Mouse (Mus musculus) liver, adult 2 months (tissue): Measurements from ENCODE around the gene Trim7. TPM values are rescaled to one million over a fixed set of nuclear protein-coding genes. Genes with fewer than 3 reads are reported as not detected.
A peak's percentile ranks its signal among the peaks of the same experiment; 100 is the strongest.
"Not testable (repeated sequence)": the region's sequence is repeated elsewhere in the genome, so short reads cannot be mapped to it uniquely, and the experiment has no call there.

Source experiments
- DNase-seq: peaks from one replicate; pipeline ENCODE4 v3.0.0-alpha.2; 2011; ENCODE audit warnings: low read depth, low spot score; ENCODE audit errors: extremely low read depth
- H3K27ac ChIP-seq: fragments of 200-500 bp; replicated peaks from 2 replicates; pipeline ENCODE4 v1.5.1; 2012; ENCODE audit warnings: low read depth, mild to moderate bottlenecking, control low read depth, inconsistent platforms, low read length; ENCODE audit not compliant: insufficient read depth
- H3K27me3 ChIP-seq: fragments of 200-500 bp; 2 replicates; pipeline ENCODE4 v1.6.1; 2012; ENCODE audit warnings: mild to moderate bottlenecking, moderate library complexity, low read length, inconsistent platforms; ENCODE audit not compliant: control insufficient read depth, insufficient read depth
- H3K36me3 ChIP-seq: fragments of 200-500 bp; 2 replicates; pipeline ENCODE4 v1.6.1; 2012; ENCODE audit warnings: low read length, inconsistent platforms; ENCODE audit not compliant: control insufficient read depth, insufficient read depth
- H3K4me1 ChIP-seq: fragments of 200-500 bp; 2 replicates; pipeline ENCODE4 v1.6.1; 2011; ENCODE audit warnings: low read length; ENCODE audit not compliant: control insufficient read depth, insufficient read depth
- H3K4me3 ChIP-seq: fragments of 200-500 bp; 2 replicates; pipeline ENCODE4 v1.5.1; 2011; ENCODE audit warnings: low read depth, mild to moderate bottlenecking, control low read depth, low read length, moderate library complexity; ENCODE audit not compliant: insufficient read depth
- H3K79me2 ChIP-seq: fragments of 200-500 bp; 2 replicates; pipeline ENCODE4 v1.6.1; 2012; ENCODE audit warnings: inconsistent platforms, mild to moderate bottlenecking, low read length, moderate library complexity; ENCODE audit not compliant: control insufficient read depth, insufficient read depth
- H3K9ac ChIP-seq: fragments of 200-500 bp; 2 replicates; pipeline ENCODE4 v1.6.1; 2012; ENCODE audit warnings: low read depth, mild to moderate bottlenecking, control low read depth, inconsistent platforms, low read length
- CTCF ChIP-seq: fragments of 200-500 bp; IDR thresholded peaks from 2 replicates; pipeline ENCODE4 v1.5.1; 2011; ENCODE audit warnings: low read depth, low read length, control low read depth
- POLR2A ChIP-seq: fragments of 200-500 bp; IDR thresholded peaks from 2 replicates; pipeline ENCODE4 v1.6.1; 2011; ENCODE audit warnings: low read length, control low read depth; ENCODE audit not compliant: insufficient read depth; ENCODE audit errors: extremely low read depth
- WGBS: fragments of 180-500 bp; shearing (Covaris S2); methylation state at CpG from one replicate; pipeline ENCODE4 v1.1.7; 2018; 5-methylcytosine and 5-hydroxymethylcytosine counted together
- polyA plus RNA-seq: library from polyadenylated mRNA; depleted of rRNA; stranded (reverse); fragments of >200 nt; gene quantifications from 2 replicates; pipeline ENCODE4 v1.2.3, GENCODE M21; 2012
- total RNA-seq: library from RNA; depleted of rRNA; stranded (reverse); fragments of >200 nt; gene quantifications from 2 replicates; pipeline ENCODE4 v1.2.3, GENCODE M21; 2014

Gene Trim7
- total and polyA plus RNA-seq, 2 experiments: 11.2 to 16.3 TPM

DNA sequence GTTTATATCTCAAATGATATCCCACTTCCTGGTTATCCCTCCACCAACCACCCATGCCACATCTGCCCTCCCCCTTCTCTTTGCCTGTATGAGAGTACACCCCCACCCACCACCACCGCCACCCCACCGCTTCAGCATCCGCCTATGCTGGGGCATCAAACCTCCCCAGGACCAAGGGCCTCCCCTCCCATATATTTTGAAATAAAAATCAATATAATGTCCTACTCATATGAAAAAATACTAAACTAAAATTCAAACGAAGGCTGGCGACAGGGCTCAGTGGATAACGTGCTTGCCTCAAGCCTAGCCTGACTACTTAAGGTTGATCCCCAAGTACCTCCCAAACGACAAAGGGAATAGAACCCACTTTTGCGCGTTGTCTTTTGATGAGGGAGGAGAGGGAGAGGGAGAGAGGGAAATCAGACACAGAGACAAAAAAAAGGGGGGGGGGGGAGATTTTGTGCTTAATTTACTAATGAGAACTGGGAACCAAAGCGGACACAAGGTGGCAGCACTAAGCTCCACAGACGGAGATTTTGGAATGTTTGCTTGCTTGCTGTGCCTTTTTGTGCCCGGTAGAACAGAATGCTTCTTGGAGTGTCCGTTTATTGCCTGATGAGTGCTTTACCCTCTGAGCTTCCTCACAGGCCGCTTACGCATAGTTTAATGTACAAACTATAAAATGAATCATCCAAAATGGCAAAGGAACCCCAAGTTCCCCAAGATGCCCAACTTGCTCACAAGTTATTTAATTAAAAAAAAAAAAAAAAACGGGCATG is 37.4 kb upstream of the Trim7 start:
- Histone ChIP-seq H3K9ac (peak overlapping the region; percentile 48), H3K27me3 (no peaks in the 10 kb centered on the region), H3K36me3 (no peaks in the 10 kb centered on the region), H3K4me3 (peak overlapping the region; percentile 27), H3K27ac (no peak overlapping the region), H3K79me2 (no peaks in the 10 kb centered on the region), H3K4me1 (peaks cover 6% of the 10 kb centered on the region; the same call in 1 of the 2 replicates)
- 15% methylated on average over 16 of the region's 16 CpGs for WGBS
- DNase-seq: peak; percentile 67
- TF ChIP-seq CTCF (peak; percentile 66), POLR2A (no peak)

DNA sequence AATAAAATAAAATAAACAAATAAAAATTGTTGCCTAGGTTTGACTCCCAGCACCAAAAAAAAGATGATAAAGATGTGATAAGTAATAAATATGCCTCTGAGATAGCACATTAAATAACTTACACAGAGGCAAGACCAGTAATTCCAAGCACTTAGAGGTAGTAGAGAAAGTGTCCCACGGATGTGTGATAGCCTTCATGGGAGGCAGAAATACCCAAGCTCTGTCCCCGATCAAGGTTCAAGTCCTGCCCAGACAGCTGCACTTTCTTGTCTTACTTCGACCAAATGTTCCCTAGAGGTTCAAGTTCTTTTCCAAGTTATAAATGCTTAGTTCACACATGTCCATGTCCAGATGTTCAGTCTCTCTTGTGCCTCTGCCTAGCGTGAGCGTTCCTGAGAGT is 36.7 kb upstream of the Trim7 start:
- 83% methylated on average over 5 of the region's 5 CpGs for WGBS
- Histone ChIP-seq H3K4me1 (peaks cover 6% of the 10 kb centered on the region; the same call in 1 of the 2 replicates), H3K79me2 (no peaks in the 10 kb centered on the region), H3K4me3 (no peak overlapping the region), H3K27ac (no peak overlapping the region), H3K36me3 (no peaks in the 10 kb centered on the region), H3K9ac (no peak overlapping the region), H3K27me3 (no peaks in the 10 kb centered on the region)
- DNase-seq: no peak
- TF ChIP-seq POLR2A (no peak), CTCF (no peak)

DNA sequence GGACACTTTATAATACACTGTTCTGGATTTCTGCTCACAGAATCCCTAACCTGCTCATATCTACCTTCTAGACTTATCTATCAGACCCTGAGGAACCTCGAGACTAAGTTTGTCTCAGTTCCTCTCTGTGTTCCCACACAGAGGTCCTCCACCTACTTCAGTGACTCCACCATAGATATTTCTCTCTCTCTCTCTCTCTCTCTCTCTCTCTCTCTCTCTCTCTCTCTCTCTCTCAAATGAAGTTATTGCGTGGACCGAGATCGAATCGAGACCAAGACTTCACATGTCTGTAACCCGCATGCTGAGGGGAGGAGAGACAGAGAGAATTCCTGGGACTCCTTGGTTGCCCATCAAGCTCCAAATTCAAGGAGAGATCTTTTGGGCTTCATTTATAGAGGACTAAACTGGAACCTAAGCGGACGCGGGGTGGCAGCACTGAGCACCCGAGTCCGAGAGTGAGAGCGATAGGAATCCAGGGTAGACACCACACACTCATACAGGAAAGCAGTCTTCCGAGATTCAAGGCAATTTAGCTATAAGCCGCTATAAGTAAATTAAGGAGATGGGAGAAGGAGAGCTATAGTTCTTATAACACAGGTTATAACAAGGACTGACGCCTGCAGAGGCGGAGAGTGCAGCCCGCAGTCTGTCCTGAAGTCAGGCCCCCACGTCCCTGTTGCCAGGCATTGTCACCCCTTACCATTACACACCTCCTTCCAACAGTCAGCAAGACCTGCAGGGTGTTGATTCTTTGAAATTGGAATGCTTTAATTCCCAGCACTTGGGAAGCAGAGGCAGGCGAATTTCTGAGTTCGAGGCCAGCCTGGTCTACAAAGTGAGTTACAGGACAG is 35.7 kb upstream of the Trim7 start:
- TF ChIP-seq POLR2A (no peak), CTCF (peak; percentile 93)
- H3K9ac ChIP-seq: 0 out of 2 replicates have a peak overlapping the region, but pooled peaks have one; percentile 4
- H3K36me3 ChIP-seq: no peaks in the 10 kb centered on the region
- peak overlapping the region; percentile 24; the same call in 1 of the 2 replicates for H3K4me3 ChIP-seq
- H3K27me3 ChIP-seq: no peaks in the 10 kb centered on the region
- 19% methylated on average over 20 of the region's 20 CpGs for WGBS
- H3K79me2 ChIP-seq: no peaks in the 10 kb centered on the region
- DNase-seq: peak; percentile 58
- no peak overlapping the region for H3K27ac ChIP-seq
- peaks cover 6% of the 10 kb centered on the region; the same call in 1 of the 2 replicates for H3K4me1 ChIP-seq

DNA sequence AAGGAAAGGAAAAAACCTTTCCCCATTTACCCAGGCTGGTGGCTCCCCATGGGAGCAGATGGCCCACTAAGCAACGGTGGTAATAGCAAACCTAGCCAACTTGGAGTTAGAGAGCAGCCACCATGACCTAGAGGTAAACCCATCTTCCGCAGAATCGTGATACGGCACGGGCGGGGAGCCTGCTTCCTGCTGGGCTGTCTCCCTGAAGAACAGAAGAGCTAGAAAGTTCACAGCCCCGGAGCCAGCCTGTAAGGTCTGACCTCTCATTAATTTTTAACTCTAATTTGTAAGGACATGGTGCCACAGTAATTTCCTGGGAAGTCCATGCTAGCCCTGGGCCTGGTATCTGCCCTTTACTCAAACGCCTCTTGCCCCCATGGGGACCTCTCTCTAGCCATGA is 35.0 kb upstream of the Trim7 start:
- Histone ChIP-seq H3K79me2 (no peaks in the 10 kb centered on the region), H3K4me1 (peaks cover 6% of the 10 kb centered on the region; the same call in 1 of the 2 replicates), H3K27ac (no peak overlapping the region), H3K4me3 (no peak overlapping the region), H3K36me3 (no peaks in the 10 kb centered on the region), H3K27me3 (no peaks in the 10 kb centered on the region), H3K9ac (peak overlapping the region; percentile 27; the same call in 1 of the 2 replicates)
- WGBS: 21% methylated on average over 8 of the region's 8 CpGs
- TF ChIP-seq POLR2A: no peak
- no peak for TF ChIP-seq CTCF
- peak; percentile 66 for DNase-seq

DNA sequence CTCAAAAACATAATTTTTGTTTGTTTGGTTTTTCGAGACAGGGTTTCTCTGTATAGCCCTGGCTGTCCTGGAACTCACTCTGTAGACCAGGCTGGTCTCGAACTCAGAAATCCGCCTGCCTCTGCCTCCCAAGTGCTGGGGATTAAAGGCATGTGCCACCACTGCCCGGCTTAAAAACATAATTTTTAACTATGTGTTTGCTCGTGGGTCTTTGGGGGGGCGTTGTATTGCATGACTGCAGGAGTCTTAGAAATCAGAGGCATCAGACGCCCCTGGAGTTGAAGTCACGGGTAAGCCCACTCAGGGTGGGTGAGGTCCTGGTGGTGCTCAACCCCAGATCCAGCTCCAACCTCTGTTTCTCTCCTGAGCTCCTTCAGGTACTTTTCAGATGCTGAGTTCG is 34.0 kb upstream of the Trim7 start:
- not testable (repeated sequence) for H3K4me1 ChIP-seq, H3K79me2 ChIP-seq, DNase-seq, H3K27ac ChIP-seq, H3K9ac ChIP-seq, H3K36me3 ChIP-seq, H3K27me3 ChIP-seq, H3K4me3 ChIP-seq
- WGBS: 88% methylated on average over 9 of the region's 9 CpGs

DNA sequence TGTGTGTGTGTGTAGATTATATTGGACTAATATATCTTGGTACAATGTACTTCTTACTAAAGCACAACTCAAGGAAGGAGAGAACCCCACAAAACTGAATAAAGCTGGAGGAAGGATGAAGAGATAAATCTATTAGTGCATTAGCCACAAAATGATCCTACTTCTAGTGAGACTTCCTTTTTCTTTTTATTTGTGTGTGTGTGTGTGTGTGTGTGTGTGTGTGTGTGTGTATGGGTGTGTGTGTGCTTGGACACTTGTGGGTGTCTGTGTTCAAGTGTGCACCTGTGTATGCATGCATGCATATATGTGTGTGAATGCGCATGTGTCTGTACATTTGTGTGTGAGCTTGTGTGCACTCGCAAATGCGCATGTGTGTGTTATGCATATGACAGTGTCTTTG is 32.8 kb upstream of the Trim7 start:
- WGBS: 98% methylated on average over 3 of the region's 3 CpGs
- H3K27me3 ChIP-seq: no peaks in the 10 kb centered on the region
- no peak overlapping the region for H3K27ac ChIP-seq
- TF ChIP-seq POLR2A (no peak), CTCF (no peak)
- no peak overlapping the region for H3K9ac ChIP-seq
- no peak overlapping the region for H3K4me3 ChIP-seq
- peaks cover 6% of the 10 kb centered on the region; the same call in 1 of the 2 replicates for H3K4me1 ChIP-seq
- H3K79me2 ChIP-seq: no peaks in the 10 kb centered on the region
- no peaks in the 10 kb centered on the region for H3K36me3 ChIP-seq
- no peak for DNase-seq
